Mouse (Mus musculus) neural tube, embryonic 11.5 days (tissue): ENCODE results near the gene Gse1. TPM values are rescaled to one million over a fixed set of nuclear protein-coding genes. Genes with fewer than 3 reads are reported as not detected.

ENCODE experiments used
- ATAC-seq: fragments of 200-750 bp; cut with Nextera tagmentation; 2 replicates; pipeline ENCODE4 v1.8.0; 2017; ENCODE audit warnings: moderate number of reproducible peaks, mild to moderate bottlenecking, moderate TSS enrichment, moderate library complexity; ENCODE audit not compliant: insufficient read depth, low FRiP score, low TSS enrichment
- DNase-seq: peaks from one replicate; pipeline ENCODE4 v3.0.0-alpha.2; 2015; ENCODE audit warnings: low spot score
- H3K27ac ChIP-seq: fragments of 300-500 bp; sonication (generic); 2 replicates; pipeline ENCODE4 v1.5.1; 2014; ENCODE audit warnings: low read depth, mild to moderate bottlenecking, low read length
- H3K27me3 ChIP-seq: fragments of 300-500 bp; sonication (generic); 2 replicates; pipeline ENCODE4 v1.6.1; 2014; ENCODE audit warnings: mild to moderate bottlenecking, low read length, mixed read lengths; ENCODE audit not compliant: control insufficient read depth, insufficient read depth
- H3K36me3 ChIP-seq: fragments of 300-500 bp; sonication (generic); 2 replicates; pipeline ENCODE4 v1.6.1; 2014; ENCODE audit warnings: mild to moderate bottlenecking, low read length, moderate library complexity, mixed read lengths; ENCODE audit not compliant: control insufficient read depth, insufficient read depth
- H3K4me1 ChIP-seq: fragments of 300-500 bp; sonication (generic); 2 replicates; pipeline ENCODE4 v1.6.1; 2014; ENCODE audit warnings: low read length, mixed read lengths; ENCODE audit not compliant: control insufficient read depth, insufficient read depth
- H3K4me2 ChIP-seq: fragments of 300-500 bp; sonication (generic); 2 replicates; pipeline ENCODE4 v1.6.1; 2014; ENCODE audit warnings: low read depth, mild to moderate bottlenecking, moderate library complexity
- H3K4me3 ChIP-seq: fragments of 300-500 bp; sonication (generic); 2 replicates; pipeline ENCODE4 v1.5.1; 2014; ENCODE audit warnings: low read depth, low read length
- H3K9ac ChIP-seq: fragments of 300-500 bp; sonication (generic); 2 replicates; pipeline ENCODE4 v1.6.1; 2014; ENCODE audit warnings: mild to moderate bottlenecking, low read length
- H3K9me3 ChIP-seq: fragments of 300-500 bp; sonication (generic); 2 replicates; pipeline ENCODE4 v1.6.1; 2016; ENCODE audit warnings: low read length; ENCODE audit not compliant: control insufficient read depth
- WGBS: fragments of 180-500 bp; shearing (Covaris S2); extraction: QIAGEN DNeasy Blood & Tissue Kit; methylation state at CpG from one replicate; pipeline ENCODE4 v1.1.7; 2014; 5-methylcytosine and 5-hydroxymethylcytosine counted together
- polyA plus RNA-seq: library from polyadenylated mRNA; unstranded; fragments of >200 nt; fragmentation: Nextera tagmentation; extraction: Ambion mirVana; gene quantifications from 2 replicates; pipeline ENCODE4 v1.2.1, GENCODE M21; 2014

Gse1 gene
- polyA plus RNA-seq, 1 experiment from 2014 or later, result 33.5 TPM

DNA sequence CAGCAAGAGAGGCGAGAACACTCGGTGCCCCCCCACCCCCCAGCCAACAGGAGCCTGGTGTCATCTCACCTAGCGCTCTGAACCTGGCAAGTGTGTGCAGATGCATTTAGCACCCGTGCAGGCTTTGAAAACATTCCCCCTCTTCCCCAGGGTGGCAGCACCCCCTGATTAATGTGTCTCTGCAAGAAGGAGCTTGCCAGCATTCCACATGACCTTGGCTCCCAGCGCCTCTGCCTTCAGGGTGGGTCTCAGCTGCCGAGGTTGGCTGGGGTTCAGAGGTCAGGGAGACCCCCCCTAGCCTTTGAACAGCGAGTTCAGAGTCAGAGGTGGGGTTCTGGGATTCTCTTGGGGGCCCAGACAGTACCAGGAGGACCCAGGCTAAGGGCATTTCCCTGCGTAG, 283.5 kb downstream of the Gse1 start:
- Histone ChIP-seq H3K9me3 (no peaks in the 10 kb centered on the region), H3K36me3 (no peaks in the 10 kb centered on the region), H3K27me3 (no peaks in the 10 kb centered on the region), H3K4me3 (no peak overlapping the region), H3K27ac (no peak overlapping the region), H3K4me1 (peaks cover 96% of the 10 kb centered on the region), H3K4me2 (0 out of 2 replicates have a peak overlapping the region, but pooled peaks have one; percentile 9), H3K9ac (peak overlapping the region; percentile 40)
- WGBS, result 28% methylated on average over 8 of the region's 8 CpGs
- DNase-seq, result no peak
- no peak for ATAC-seq

DNA sequence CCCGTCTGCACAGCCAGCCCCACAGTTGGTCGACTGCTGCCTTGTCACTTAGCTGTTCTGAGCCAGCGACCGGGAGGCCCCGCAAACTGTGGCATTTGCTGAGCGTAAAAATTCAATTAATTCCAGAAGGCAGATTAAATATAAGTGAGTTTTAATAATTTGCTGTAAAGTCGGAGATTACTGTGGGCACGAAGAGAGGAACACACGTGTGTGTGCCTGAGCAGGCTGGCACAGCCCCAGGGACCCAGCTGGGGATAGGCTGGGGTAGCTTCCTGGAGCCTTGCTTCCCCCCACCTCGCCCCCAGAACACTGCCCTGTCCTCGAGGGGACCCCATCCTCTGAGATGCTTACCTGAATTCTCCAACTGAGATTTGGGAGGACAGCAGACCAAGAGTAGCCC, 284.1 kb downstream of the Gse1 start:
- WGBS, result 33% methylated on average over 11 of the region's 11 CpGs
- no peaks in the 10 kb centered on the region for H3K9me3 ChIP-seq
- H3K4me1 ChIP-seq, result peaks cover 99% of the 10 kb centered on the region
- no peak overlapping the region for H3K9ac ChIP-seq
- ATAC-seq (no peak), DNase-seq (no peak)
- H3K36me3 ChIP-seq, result no peaks in the 10 kb centered on the region
- no peaks in the 10 kb centered on the region for H3K27me3 ChIP-seq
- 0 out of 2 replicates have a peak overlapping the region, but pooled peaks have one; percentile 23 for H3K27ac ChIP-seq
- 0 out of 2 replicates have a peak overlapping the region, but pooled peaks have one; percentile 1 for H3K4me2 ChIP-seq
- no peak overlapping the region for H3K4me3 ChIP-seq

DNA sequence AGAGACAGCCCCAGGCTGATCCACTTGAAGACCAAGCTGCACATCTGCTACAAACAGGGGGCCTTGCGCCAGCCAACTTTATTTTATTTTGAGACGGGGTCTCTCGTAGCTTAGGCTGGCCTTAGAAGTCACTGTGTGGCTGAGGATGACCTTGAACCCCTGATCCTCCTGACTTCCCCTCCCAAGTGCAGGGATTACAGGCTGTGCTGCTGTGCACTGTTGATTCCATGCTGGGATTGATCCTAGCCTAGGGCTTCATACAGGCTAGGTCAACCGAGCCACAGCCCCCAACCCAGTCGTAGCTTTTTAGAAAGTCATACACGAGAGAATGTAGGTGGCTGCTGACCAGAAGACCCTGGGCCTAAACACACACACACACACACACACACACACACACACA, 284.9 kb downstream of the Gse1 start:
- ATAC-seq (no peak), DNase-seq (no peak)
- H3K9ac ChIP-seq, result no peak overlapping the region; the same call in 1 of the 2 replicates
- H3K4me2 ChIP-seq, result peak overlapping the region; percentile 29; the same call in 1 of the 2 replicates
- WGBS, result 32% methylated on average over 6 of the region's 6 CpGs
- H3K27ac ChIP-seq, result peak overlapping the region; percentile 83; the same call in 1 of the 2 replicates
- no peaks in the 10 kb centered on the region for H3K36me3 ChIP-seq
- H3K27me3 ChIP-seq, result no peaks in the 10 kb centered on the region
- H3K4me1 ChIP-seq, result peaks cover 99% of the 10 kb centered on the region
- no peak overlapping the region for H3K4me3 ChIP-seq
- H3K9me3 ChIP-seq, result no peaks in the 10 kb centered on the region

DNA sequence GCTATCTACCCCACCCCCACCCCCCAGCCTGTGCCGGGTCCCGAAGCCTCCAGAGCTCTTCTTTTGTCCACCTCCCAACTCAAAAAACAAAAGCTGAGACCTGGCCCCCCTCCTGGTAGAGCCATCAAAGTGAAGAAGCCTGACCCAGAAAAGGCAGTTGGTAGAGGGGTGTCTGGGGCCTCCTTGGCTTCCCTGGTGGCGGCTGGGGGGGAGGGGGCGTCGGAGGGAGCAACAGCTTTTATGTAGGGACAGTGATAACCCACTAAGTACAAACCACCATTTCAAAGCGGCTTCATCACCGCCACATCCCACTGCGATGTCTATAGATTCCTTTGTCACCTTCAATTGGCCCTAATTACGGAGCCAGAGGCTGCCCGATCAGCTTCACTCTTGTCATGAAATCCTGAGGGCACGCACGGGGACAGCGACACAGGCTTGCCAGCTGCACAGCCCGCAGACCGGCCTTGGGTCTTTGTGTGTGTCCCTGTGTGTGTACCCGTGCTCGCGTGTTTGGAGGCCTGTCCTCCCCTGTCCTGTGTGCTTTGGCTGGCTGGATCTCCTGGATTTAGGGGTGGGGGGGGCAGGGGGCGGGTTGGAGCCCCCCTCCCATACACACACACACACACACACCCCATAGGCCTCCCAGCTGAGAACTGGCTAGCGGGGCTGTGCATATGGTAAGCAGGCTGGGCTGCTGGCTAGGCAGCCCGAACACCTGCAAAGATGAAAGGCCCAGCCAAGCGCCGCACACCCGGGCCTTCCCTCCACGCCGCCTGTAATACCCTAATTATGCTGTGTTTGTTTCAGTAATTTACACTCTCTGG, 285.6 kb downstream of the Gse1 start:
- Histone ChIP-seq H3K9me3 (no peaks in the 10 kb centered on the region), H3K4me2 (peak overlapping the region; percentile 29), H3K36me3 (no peaks in the 10 kb centered on the region), H3K4me1 (peaks cover 99% of the 10 kb centered on the region), H3K4me3 (no peak overlapping the region), H3K9ac (peak overlapping the region; percentile 33), H3K27me3 (no peaks in the 10 kb centered on the region), H3K27ac (peak overlapping the region; percentile 83)
- DNase-seq, result peak; percentile 70
- peak; percentile 41 for ATAC-seq
- 6% methylated on average over 25 of the region's 26 CpGs for WGBS

DNA sequence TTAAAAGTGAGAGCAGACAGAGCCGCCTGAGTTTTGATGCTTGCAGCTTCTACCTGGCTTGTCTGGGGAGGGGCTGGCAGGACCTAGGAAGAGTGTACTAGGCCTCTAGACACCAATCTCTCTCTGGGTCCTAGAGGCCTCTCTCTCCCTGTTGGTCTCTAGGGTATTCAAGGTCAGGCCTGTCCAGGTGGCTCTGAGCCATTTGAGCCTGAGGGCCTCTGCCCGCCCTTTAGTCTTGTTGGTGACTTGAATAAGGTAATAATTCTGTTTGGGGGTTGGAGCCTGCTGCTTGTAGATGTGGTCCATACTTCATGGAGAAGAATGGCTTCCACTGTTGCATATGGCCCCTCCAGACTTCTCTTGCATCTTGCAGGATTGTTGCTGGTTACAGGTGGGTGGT, 287.0 kb downstream of the Gse1 start:
- Histone ChIP-seq H3K4me1 (peaks cover 95% of the 10 kb centered on the region), H3K4me2 (no peak overlapping the region), H3K36me3 (no peaks in the 10 kb centered on the region), H3K27me3 (no peaks in the 10 kb centered on the region), H3K9me3 (no peaks in the 10 kb centered on the region), H3K4me3 (no peak overlapping the region), H3K9ac (no peak overlapping the region), H3K27ac (peak overlapping the region; percentile 20; the same call in 1 of the 2 replicates)
- WGBS, result 88% methylated on average over 2 of the region's 2 CpGs
- DNase-seq (no peak), ATAC-seq (no peak)

DNA sequence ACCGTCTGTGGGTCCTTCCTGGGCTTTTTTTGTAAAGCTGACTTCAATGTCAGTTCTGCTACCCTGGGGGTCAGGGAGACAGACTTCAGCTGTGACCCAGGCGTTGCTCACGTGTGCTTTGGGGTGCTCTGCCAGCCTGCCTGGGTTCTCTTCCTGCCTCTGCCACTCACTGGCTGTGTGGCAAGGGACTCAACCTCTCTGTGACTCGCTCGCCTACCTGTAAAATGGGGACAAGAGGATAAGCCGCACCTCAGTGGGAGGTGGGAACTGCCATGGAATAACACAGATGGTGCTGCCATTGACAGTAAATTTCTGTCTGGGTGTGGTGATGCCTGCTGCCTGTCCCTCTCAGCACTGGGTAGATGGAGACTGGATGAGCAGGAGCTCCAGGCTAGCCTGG, 287.4 kb downstream of the Gse1 start:
- Histone ChIP-seq H3K4me1 (peaks cover 95% of the 10 kb centered on the region), H3K4me3 (no peak overlapping the region), H3K27me3 (no peaks in the 10 kb centered on the region), H3K9ac (no peak overlapping the region), H3K36me3 (no peaks in the 10 kb centered on the region), H3K27ac (no peak overlapping the region), H3K9me3 (no peaks in the 10 kb centered on the region), H3K4me2 (no peak overlapping the region)
- ATAC-seq (no peak), DNase-seq (no peak)
- 83% methylated on average over 6 of the region's 6 CpGs for WGBS

DNA sequence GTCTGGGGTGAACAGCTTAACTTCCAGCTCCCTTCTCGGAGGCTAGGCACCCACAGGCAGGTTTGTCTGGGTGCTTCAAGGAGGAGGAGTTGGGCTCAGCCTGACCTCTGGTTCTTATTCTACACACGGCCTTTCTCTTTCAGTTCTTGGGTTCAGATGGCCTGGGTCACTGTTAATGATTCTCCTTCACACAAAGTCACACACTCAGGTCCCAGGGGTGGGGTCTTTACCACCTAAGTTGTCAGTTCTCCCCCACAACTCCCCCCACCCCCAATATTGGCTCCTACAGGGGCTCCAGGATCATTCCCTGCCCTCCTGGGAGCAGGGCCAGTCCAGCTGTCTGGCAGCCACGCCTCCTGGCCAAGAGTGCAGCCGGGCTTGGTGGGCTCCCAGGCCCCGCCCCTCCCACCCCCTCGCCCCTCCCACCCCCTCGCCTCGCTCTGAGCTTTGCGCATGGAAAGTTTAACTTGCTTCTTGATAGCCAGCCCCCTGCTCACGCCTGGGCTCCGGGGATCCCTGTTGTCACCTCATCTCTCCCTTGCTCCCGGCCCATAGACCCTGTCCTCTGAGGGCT, 288.0 kb downstream of the Gse1 start:
- DNase-seq (peak; percentile 69), ATAC-seq (peak; percentile 10; the same call in 1 of the 2 replicates)
- Histone ChIP-seq H3K27ac (peak overlapping the region; percentile 51; the same call in 1 of the 2 replicates), H3K4me2 (no peak overlapping the region), H3K9me3 (no peaks in the 10 kb centered on the region), H3K36me3 (no peaks in the 10 kb centered on the region), H3K4me1 (peaks cover 94% of the 10 kb centered on the region), H3K4me3 (no peak overlapping the region), H3K9ac (no peak overlapping the region), H3K27me3 (no peaks in the 10 kb centered on the region)
- 7% methylated on average over 12 of the region's 12 CpGs for WGBS

DNA sequence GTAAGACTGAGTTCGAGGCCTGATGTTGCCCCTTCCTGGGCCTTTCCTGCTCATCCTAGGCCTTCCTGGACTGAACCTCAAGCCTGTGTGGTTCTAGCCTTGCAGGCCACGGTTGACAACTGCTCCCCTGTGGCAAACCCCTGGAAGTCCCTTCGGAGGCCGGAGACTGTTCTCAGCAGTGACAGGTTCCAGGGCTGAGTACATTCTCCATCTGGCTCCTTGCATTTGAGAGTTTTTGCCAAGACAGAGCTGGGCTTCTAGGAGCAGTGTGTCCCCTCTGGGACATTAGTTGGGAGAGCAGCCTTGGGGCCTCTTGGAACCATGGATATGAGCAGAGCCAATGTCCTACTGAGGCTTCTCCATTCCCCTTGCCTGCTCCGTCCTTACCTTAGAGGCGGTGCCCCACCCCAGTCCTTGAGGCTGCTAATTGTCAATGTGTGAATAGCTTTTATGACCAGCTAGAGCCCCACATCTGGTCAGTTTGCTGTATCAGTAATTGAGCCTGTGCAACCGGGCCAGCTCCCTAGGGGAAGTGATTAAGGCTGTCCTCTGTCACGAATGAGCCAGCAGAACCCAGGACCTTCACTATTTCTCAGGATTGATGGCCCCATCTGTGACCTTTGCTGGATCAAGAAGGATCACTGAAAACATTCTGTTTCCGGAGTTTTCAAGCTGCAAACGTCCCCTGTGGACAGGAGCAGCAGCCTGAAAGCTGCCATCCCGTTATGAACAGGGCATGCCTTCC, 289.6 kb downstream of the Gse1 start:
- Histone ChIP-seq H3K27me3 (no peaks in the 10 kb centered on the region), H3K4me1 (peaks cover 85% of the 10 kb centered on the region), H3K27ac (peak overlapping the region; percentile 51), H3K4me3 (no peak overlapping the region), H3K9me3 (no peaks in the 10 kb centered on the region), H3K4me2 (no peak overlapping the region), H3K36me3 (no peaks in the 10 kb centered on the region), H3K9ac (no peak overlapping the region)
- ATAC-seq, result no peak
- WGBS, result 21% methylated on average over 11 of the region's 11 CpGs
- peak; percentile 55 for DNase-seq
